Mouse (Mus musculus): ENCODE measurements at regions not wholly inside any gene's neighbourhood (a gene's known extent, or its start where the extent isn't known, plus 50 kb on each side); places are given as distances from the start of the nearest gene placed in this dataset.

GRCm38 (mm10) chr1:146185444-146185843, 309.1 kb upstream of the Brinp3 start:
- DNase-seq (ENCODE audit: low spot score), result no peak

GRCm38 (mm10) chr1:146211646-146212045, 282.9 kb upstream of the Brinp3 start:
- DNase-seq (ENCODE audit: low spot score), result no peak

- DNase-seq (ENCODE audit: low spot score), result no peak
Measured at GRCm38 (mm10) chr1:146231487-146232466, 262.8 kb upstream of the Brinp3 start.

- no peak for DNase-seq (ENCODE audit: low spot score)
Measured at GRCm38 (mm10) chr1:146260400-146260799, 234.2 kb upstream of the Brinp3 start.

- DNase-seq (ENCODE audit: low spot score), result no peak
Measured at GRCm38 (mm10) chr1:146299031-146299430, 195.5 kb upstream of the Brinp3 start.

GRCm38 (mm10) chr1:146312547-146312946, 182.0 kb upstream of the Brinp3 start:
- DNase-seq (ENCODE audit: low spot score), result no peak

- DNase-seq (ENCODE audit: low spot score), result peak; percentile 2
Measured at GRCm38 (mm10) chr1:146316172-146317158, 178.1 kb upstream of the Brinp3 start.

- DNase-seq (ENCODE audit: low spot score), result no peak
Measured at GRCm38 (mm10) chr1:146322026-146322425, 172.5 kb upstream of the Brinp3 start.

GRCm38 (mm10) chr1:146322862-146323261, 171.7 kb upstream of the Brinp3 start:
- no peak for DNase-seq (ENCODE audit: low spot score)

- DNase-seq (ENCODE audit: low spot score), result no peak
Measured at GRCm38 (mm10) chr1:146337049-146337448, 157.5 kb upstream of the Brinp3 start.

GRCm38 (mm10) chr1:146356964-146357363, 137.6 kb upstream of the Brinp3 start:
- no peak for DNase-seq (ENCODE audit: low spot score)

- no peak for DNase-seq (ENCODE audit: low spot score)
Measured at GRCm38 (mm10) chr1:146358301-146358700, 136.3 kb upstream of the Brinp3 start.

GRCm38 (mm10) chr1:146359632-146360031, 134.9 kb upstream of the Brinp3 start:
- no peak for DNase-seq (ENCODE audit: low spot score)

- DNase-seq (ENCODE audit: low spot score), result no peak
Measured at GRCm38 (mm10) chr1:146360124-146360523, 134.4 kb upstream of the Brinp3 start.

- DNase-seq (ENCODE audit: low spot score), result no peak
Measured at GRCm38 (mm10) chr1:146363777-146364176, 130.8 kb upstream of the Brinp3 start.
